In genomic region chr9:45699171-45699570, GRCm38 (mm10) we compare ENCODE assay signal across 23 mouse cellular contexts.
DNase-seq lines count a peak whose midpoint lies in the region; ATAC-seq lines count a peak whose summit lies in the region.
"Had no signal": no experiment of that assay in that cellular context is flagged by ENCODE, and none has a peak within 500 bp of the region (broad histone marks: within the 10 kb centered on the region; RNA-seq: fewer than 3 reads in every experiment).

No protein-coding gene starts in this region.

- 0 out of 2 replicates have a peak overlapping the region, but pooled peaks have one; percentile 22 for H3K9ac ChIP-seq in neural tube, embryonic 13.5 days
- H3K9ac ChIP-seq in hindbrain, embryonic 13.5 days, result no peak overlapping the region
- no peak overlapping the region for H3K9ac ChIP-seq in midbrain, embryonic 14.5 days (replicated peaks; ENCODE audit: low read length)
- H3K9ac ChIP-seq: embryonic facial prominence, embryonic 15.5 days; heart, embryonic 12.5 days; kidney, embryonic 15.5 days; liver, embryonic 13.5 days had no signal

- H3K36me3 ChIP-seq in neural tube, embryonic 13.5 days, result no peaks in the 10 kb centered on the region; the same call in 1 of the 2 replicates
- H3K36me3 ChIP-seq in hindbrain, embryonic 13.5 days, result peaks cover 8% of the 10 kb centered on the region
- H3K36me3 ChIP-seq in midbrain, embryonic 14.5 days (ENCODE audit: control insufficient read depth, insufficient read depth, low read length), result no peaks in the 10 kb centered on the region
- H3K36me3 ChIP-seq: embryonic facial prominence, embryonic 15.5 days; heart, embryonic 12.5 days; kidney, embryonic 15.5 days; liver, embryonic 13.5 days had no signal

- no peaks in the 10 kb centered on the region for H3K9me3 ChIP-seq in neural tube, embryonic 13.5 days
- no peaks in the 10 kb centered on the region for H3K9me3 ChIP-seq in hindbrain, embryonic 13.5 days
- H3K9me3 ChIP-seq in midbrain, embryonic 14.5 days (ENCODE audit: control insufficient read depth, low read length), result no peaks in the 10 kb centered on the region
- H3K9me3 ChIP-seq: embryonic facial prominence, embryonic 15.5 days; heart, embryonic 12.5 days; kidney, embryonic 15.5 days; liver, embryonic 13.5 days had no signal

- peak; percentile 44 for ATAC-seq in neural tube, embryonic 13.5 days (ENCODE audit: low read depth)
- no peak for ATAC-seq in hindbrain, embryonic 13.5 days (ENCODE audit: low FRiP score)
- ATAC-seq in midbrain, embryonic 14.5 days (ENCODE audit: low FRiP score, low TSS enrichment), result peak; percentile 31; the same call in 1 of the 2 replicates
- ATAC-seq: activated CD4-positive, CD25-positive, alpha-beta regulatory T cell, adult 4 months; intestine, postnatal 0 days had no signal

- no peak overlapping the region for H3K4me2 ChIP-seq in neural tube, embryonic 13.5 days
- no peak overlapping the region for H3K4me2 ChIP-seq in hindbrain, embryonic 13.5 days
- no peak overlapping the region for H3K4me2 ChIP-seq in midbrain, embryonic 14.5 days (ENCODE audit: low read length)
- H3K4me2 ChIP-seq: embryonic facial prominence, embryonic 15.5 days; heart, embryonic 12.5 days; kidney, embryonic 15.5 days; liver, embryonic 13.5 days had no signal

- peak overlapping the region; percentile 74 for H3K27ac ChIP-seq in neural tube, embryonic 13.5 days (replicated peaks)
- peak overlapping the region; percentile 45 for H3K27ac ChIP-seq in hindbrain, embryonic 13.5 days
- peak overlapping the region; percentile 66 for H3K27ac ChIP-seq in midbrain, embryonic 14.5 days (replicated peaks; ENCODE audit: low read depth, low read length)
- H3K27ac ChIP-seq: embryonic facial prominence, embryonic 15.5 days; kidney, embryonic 15.5 days; liver, embryonic 13.5 days had no signal

- no peak for DNase-seq in neural tube, embryonic 10.5 days (ENCODE audit: extremely low spot score, low spot score)
- peak; percentile 61 for DNase-seq in midbrain, embryonic 14.5 days
- no peak for DNase-seq in adrenal gland, adult (ENCODE audit: inconsistent age in 2 of 2, low spot score in 1 of 2)
- DNase-seq in thymus, postnatal 36 days, result no peak
- DNase-seq in kidney, postnatal 14 days, result no peak
- DNase-seq: adrenal gland, postnatal 10 days; cerebellum, adult 9-11 months; gastrocnemius, postnatal 14 days; heart, adult 18-20 months; heart, postnatal 10 days; kidney, postnatal 4 days; layer of hippocampus, adult 9-11 months; liver, embryonic 13.5 days; lung, adult 2 months; lung, postnatal 14 days; thymus, adult 18-20 months had no signal

- no peak overlapping the region for H3K4me3 ChIP-seq in neural tube, embryonic 13.5 days
- H3K4me3 ChIP-seq in hindbrain, embryonic 13.5 days, result no peak overlapping the region
- no peak overlapping the region for H3K4me3 ChIP-seq in midbrain, embryonic 14.5 days (replicated peaks; ENCODE audit: low read depth, low read length)
- H3K4me3 ChIP-seq: embryonic facial prominence, embryonic 15.5 days; heart, embryonic 12.5 days; kidney, embryonic 15.5 days; liver, embryonic 13.5 days had no signal

- 50% methylated on average over 10 of the region's 10 CpGs for WGBS in neural tube, embryonic 13.5 days
- 72% methylated on average over 10 of the region's 10 CpGs for WGBS in hindbrain, embryonic 13.5 days
- 54% methylated on average over 10 of the region's 10 CpGs for WGBS in midbrain, embryonic 14.5 days

- H3K27me3 ChIP-seq in neural tube, embryonic 13.5 days, result no peaks in the 10 kb centered on the region
- no peaks in the 10 kb centered on the region for H3K27me3 ChIP-seq in hindbrain, embryonic 13.5 days
- H3K27me3 ChIP-seq in midbrain, embryonic 14.5 days (ENCODE audit: control insufficient read depth, insufficient read depth, low read length), result no peaks in the 10 kb centered on the region
- H3K27me3 ChIP-seq: embryonic facial prominence, embryonic 15.5 days; liver, embryonic 13.5 days had no signal

- peaks cover 49% of the 10 kb centered on the region for H3K4me1 ChIP-seq in neural tube, embryonic 13.5 days (replicated peaks)
- peaks cover 50% of the 10 kb centered on the region for H3K4me1 ChIP-seq in hindbrain, embryonic 13.5 days (replicated peaks)
- peaks cover 15% of the 10 kb centered on the region for H3K4me1 ChIP-seq in midbrain, embryonic 14.5 days (ENCODE audit: control insufficient read depth, insufficient read depth, low read length)
- H3K4me1 ChIP-seq: embryonic facial prominence, embryonic 15.5 days; heart, embryonic 12.5 days; kidney, embryonic 15.5 days; liver, embryonic 13.5 days had no signal
